Mouse (Mus musculus) liver, embryonic 12.5 days (tissue): ENCODE data around the gene Adcy5. TPM values are rescaled to one million over a fixed set of nuclear protein-coding genes. Genes with fewer than 3 reads are reported as not detected.

Experiments
- ATAC-seq: fragments of 200-750 bp; cut with Nextera tagmentation; 2 replicates; pipeline ENCODE4 v1.8.0; 2017; ENCODE audit warnings: moderate number of reproducible peaks, mild to moderate bottlenecking, moderate library complexity
- H3K27ac ChIP-seq: fragments of 300-500 bp; sonication (generic); 2 replicates; pipeline ENCODE4 v1.5.1; 2016; ENCODE audit warnings: mild to moderate bottlenecking
- H3K27me3 ChIP-seq: fragments of 300-500 bp; sonication (generic); replicated peaks from 2 replicates; pipeline ENCODE4 v1.6.1; 2016; ENCODE audit warnings: mild to moderate bottlenecking, moderate library complexity
- H3K36me3 ChIP-seq: fragments of 300-500 bp; sonication (generic); 2 replicates; pipeline ENCODE4 v1.6.1; 2016; ENCODE audit warnings: mild to moderate bottlenecking, moderate library complexity
- H3K4me1 ChIP-seq: fragments of 300-500 bp; sonication (generic); 2 replicates; pipeline ENCODE4 v1.6.1; 2016
- H3K4me2 ChIP-seq: fragments of 300-500 bp; sonication (generic); 2 replicates; pipeline ENCODE4 v1.6.1; 2016; ENCODE audit warnings: mild to moderate bottlenecking, moderate library complexity
- H3K4me3 ChIP-seq: fragments of 300-500 bp; sonication (generic); 2 replicates; pipeline ENCODE4 v1.5.1; 2016; ENCODE audit warnings: mild to moderate bottlenecking, moderate library complexity
- H3K9ac ChIP-seq: fragments of 300-500 bp; sonication (generic); 2 replicates; pipeline ENCODE4 v1.6.1; 2016; ENCODE audit warnings: mild to moderate bottlenecking, moderate library complexity
- H3K9me3 ChIP-seq: fragments of 300-500 bp; sonication (generic); replicated peaks from 2 replicates; pipeline ENCODE4 v1.6.1; 2016; ENCODE audit warnings: mild to moderate bottlenecking, moderate library complexity
- WGBS: fragments of 180-500 bp; shearing (Covaris S2); methylation state at CpG from one replicate; pipeline ENCODE4 v1.1.7; 2016; ENCODE audit not compliant: insufficient replicate concordance; 5-methylcytosine and 5-hydroxymethylcytosine counted together
- polyA plus RNA-seq: library from polyadenylated mRNA; unstranded; fragments of >200 nt; fragmentation: Nextera tagmentation; extraction: Ambion mirVana; gene quantifications from 2 replicates; pipeline ENCODE4 v1.2.1, GENCODE M21; 2016

Gene Adcy5
- polyA plus RNA-seq: 0.20 and 0.27 TPM in 2 replicates

DNA sequence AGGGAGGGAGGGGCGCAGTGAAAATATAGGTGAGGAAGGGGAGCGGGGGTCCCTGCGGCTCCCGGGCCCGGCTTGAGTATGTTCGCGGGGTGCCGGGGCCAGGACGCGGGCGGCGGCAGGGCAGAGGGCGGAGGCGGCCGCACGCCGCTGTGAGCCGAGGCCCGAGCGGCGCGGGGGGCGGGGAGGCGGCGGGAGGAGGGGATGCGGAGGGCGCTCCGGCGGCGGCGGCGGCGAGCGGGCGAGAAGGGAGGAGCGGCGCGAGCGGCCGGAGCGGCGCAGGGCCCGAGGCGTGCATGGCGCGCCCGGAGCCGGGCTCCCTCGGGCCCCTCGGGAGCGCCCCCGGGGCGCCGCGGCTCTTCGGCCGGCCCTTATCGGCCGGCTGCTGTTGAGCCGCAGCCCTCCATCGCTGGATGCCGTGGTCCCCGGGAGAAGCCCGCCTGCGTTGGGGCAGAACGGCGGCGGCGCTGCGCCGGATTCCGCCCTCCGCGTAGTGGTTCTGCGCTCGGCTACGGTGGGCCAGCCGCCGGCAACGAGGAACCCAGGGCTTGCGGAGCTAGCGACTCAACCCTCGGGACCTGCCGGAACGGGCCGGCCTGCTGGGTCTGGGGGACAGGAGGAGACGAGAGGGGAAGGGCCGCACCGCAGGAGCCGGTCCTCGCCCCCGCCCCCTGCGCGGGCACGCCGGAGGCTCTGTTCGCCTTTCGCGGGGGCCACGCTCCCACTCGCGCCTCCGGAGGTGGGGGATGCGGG, at the start of gene Adcy5:
TSS of gene Adcy5 (plus strand) at position 237 of the 750 bp plus-strand sequence.
- Histone ChIP-seq H3K27me3 (peaks cover 100% of the 10 kb centered on the region), H3K36me3 (no peaks in the 10 kb centered on the region), H3K4me1 (peaks cover 16% of the 10 kb centered on the region), H3K4me3 (peak within 1 kb of the TSS; percentile 55), H3K9me3 (no peaks in the 10 kb centered on the region), H3K4me2 (peak within 1 kb of the TSS; percentile 73), H3K9ac (no peak within 1 kb of the TSS; the same call in 1 of the 2 replicates), H3K27ac (no peak within 1 kb of the TSS)
- WGBS: 3% methylated on average over 74 of the region's 104 CpGs
- 0 out of 2 replicates have a peak, but pooled peaks have one; percentile 18 for ATAC-seq

DNA sequence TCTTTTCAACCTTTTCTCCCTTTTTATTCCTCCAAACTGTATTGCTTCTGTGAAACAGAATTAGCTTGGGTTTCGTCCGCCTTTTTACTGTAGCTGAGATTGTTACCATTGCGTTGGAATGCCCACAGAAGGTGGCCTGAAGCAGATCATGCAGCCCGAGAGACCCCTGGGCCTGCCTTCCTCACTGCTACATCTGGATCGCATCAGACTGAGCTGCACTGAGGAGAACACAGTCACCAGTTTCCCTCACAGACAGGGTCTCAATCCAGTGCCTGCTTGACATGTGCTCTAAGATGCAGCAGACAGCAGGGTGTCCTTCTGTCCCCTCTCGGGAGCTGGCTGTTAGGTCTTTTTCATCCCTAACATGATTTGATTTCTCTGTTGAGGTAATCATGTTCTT, 46.7 kb upstream of the Adcy5 start:
- Histone ChIP-seq H3K36me3 (peaks cover 23% of the 10 kb centered on the region), H3K27me3 (no peaks in the 10 kb centered on the region), H3K4me1 (0 out of 2 replicates have a peak, but pooled peaks cover 5% of the 10 kb centered on the region), H3K27ac (no peak overlapping the region), H3K9me3 (no peaks in the 10 kb centered on the region), H3K4me3 (no peak overlapping the region), H3K9ac (no peak overlapping the region), H3K4me2 (no peak overlapping the region)
- 75% methylated on average over 6 of the region's 6 CpGs for WGBS
- no peak for ATAC-seq

DNA sequence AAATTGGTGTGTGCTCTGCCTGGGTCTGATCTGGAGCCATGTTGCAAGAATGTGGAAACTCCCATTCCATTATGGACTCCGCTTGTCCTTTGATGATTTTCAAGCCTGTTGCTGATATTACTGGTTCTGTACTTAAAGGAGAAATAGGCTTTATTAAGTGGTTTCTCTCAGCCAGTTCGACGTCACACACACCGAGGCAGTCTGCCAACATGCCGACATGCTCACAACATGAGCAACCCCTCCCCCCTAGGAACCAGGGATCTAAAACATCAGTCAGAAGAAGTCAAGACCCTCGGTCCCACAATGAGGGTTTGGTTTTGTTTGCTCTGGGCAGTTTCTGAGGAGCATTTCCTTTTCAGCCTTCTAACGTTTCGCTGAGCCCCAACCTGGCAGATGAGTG, 45.5 kb upstream of the Adcy5 start:
- H3K4me2 ChIP-seq: no peak overlapping the region
- ATAC-seq: no peak
- H3K9me3 ChIP-seq: no peaks in the 10 kb centered on the region
- no peaks in the 10 kb centered on the region for H3K27me3 ChIP-seq
- H3K27ac ChIP-seq: no peak overlapping the region
- H3K4me1 ChIP-seq: 0 out of 2 replicates have a peak, but pooled peaks cover 5% of the 10 kb centered on the region
- H3K36me3 ChIP-seq: peaks cover 17% of the 10 kb centered on the region
- H3K4me3 ChIP-seq: no peak overlapping the region
- WGBS: 72% methylated on average over 8 of the region's 8 CpGs
- H3K9ac ChIP-seq: no peak overlapping the region

DNA sequence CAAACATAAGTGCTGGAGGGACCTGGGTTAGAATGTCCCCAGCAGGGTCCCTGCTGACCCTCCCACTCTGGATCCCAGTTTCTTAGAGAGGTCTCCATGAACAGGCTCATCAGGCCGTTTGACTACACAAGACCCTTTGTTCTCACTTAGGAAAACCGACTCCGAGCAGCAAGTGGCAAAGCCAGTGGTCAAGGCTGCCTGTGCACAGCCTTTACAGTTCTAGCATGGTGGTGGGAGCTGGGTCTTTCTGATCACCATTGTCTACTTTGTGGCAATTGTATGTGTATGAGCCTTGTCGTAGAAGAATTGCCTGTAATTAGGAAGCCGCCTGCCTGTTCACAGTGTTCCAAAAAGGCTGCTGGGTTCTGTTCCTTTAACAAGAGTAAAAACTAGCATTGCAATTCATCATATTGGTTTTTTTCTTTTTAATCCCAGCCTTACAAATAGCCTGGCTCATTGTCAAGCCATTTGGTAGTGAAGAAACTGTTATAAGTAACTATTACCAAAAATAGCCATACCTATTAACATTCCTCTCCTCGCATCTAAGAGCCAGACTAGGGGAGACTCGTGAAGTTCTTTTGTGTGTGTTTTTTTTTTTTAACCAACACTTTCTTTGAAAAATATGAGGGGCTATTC, 44.9 kb upstream of the Adcy5 start:
- H3K36me3 ChIP-seq: peaks cover 12% of the 10 kb centered on the region
- 75% methylated on average over 7 of the region's 7 CpGs for whole genome bisulfite sequencing
- no peak overlapping the region for H3K4me3 ChIP-seq
- 0 out of 2 replicates have a peak, but pooled peaks cover 5% of the 10 kb centered on the region for H3K4me1 ChIP-seq
- H3K9ac ChIP-seq: no peak overlapping the region
- H3K27me3 ChIP-seq: no peaks in the 10 kb centered on the region
- ATAC-seq: no peak
- H3K9me3 ChIP-seq: no peaks in the 10 kb centered on the region
- H3K27ac ChIP-seq: no peak overlapping the region
- H3K4me2 ChIP-seq: no peak overlapping the region

DNA sequence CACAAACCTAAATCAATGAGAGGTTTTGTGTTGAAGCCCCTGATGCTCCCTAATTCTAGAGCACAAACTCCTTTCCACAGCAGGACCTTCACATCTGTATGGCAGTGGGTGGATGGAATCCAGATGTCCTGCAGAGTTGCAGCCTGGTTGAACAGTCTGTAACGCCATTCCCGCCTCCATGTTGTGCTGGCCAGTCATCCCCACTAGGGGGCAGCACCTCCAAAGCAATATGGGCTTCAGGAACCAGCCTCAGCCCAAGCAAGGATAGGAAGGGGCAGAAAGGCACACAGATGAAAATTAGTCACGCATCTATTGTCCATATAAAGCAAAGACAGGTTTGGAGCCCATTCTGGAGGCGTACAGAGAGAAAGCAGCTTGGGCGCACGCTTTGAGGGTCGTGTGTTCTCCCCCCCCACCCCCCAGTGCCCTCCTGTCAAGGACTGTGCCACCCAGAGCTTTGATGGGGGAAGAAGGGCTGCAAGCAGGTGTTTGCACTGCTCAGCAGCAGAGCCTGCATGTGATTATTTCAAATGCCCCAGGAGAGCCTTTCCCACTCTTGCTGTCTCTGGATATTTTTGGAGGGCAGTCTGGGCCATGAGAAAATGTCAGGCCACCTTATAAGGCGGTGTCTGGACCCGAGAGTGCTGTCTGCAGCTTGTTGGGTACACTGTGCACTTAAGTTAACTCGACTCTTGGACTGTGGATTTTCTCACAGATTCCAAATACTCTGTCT, 44.1 kb upstream of the Adcy5 start:
- 36% methylated on average over 10 of the region's 10 CpGs for WGBS
- Histone ChIP-seq H3K9me3 (no peaks in the 10 kb centered on the region), H3K27ac (no peak overlapping the region), H3K4me1 (0 out of 2 replicates have a peak, but pooled peaks cover 5% of the 10 kb centered on the region), H3K27me3 (no peaks in the 10 kb centered on the region), H3K4me2 (no peak overlapping the region), H3K4me3 (no peak overlapping the region), H3K9ac (no peak overlapping the region), H3K36me3 (peaks cover 10% of the 10 kb centered on the region)
- ATAC-seq: no peak

DNA sequence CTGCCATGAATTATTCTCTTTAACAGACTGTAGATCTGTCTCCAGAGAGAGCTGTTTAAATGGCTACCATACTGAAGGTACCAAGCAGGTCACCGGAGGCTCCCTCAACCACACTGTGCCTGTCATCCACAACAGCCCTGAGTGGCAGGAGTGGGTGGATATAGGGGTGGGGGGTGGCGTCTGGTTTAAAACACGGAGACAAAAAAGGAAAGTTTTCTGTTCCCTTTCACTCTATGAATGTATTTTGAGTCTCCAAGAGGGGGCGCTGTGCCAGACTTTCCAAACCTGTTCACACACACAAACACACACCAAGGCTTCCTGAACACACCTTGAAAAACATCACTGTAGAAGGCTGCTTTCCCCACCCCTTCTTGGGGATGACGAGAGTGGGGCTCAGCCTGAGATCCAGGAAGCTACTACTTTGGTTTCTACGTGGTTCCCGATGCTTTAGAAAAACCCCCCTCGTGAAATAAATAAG, 43.5 kb upstream of the Adcy5 start:
- Histone ChIP-seq H3K36me3 (peaks cover 10% of the 10 kb centered on the region), H3K4me2 (no peak overlapping the region), H3K27me3 (no peaks in the 10 kb centered on the region), H3K4me3 (no peak overlapping the region), H3K4me1 (0 out of 2 replicates have a peak, but pooled peaks cover 5% of the 10 kb centered on the region), H3K9ac (no peak overlapping the region), H3K27ac (no peak overlapping the region), H3K9me3 (no peaks in the 10 kb centered on the region)
- ATAC-seq: no peak
- 72% methylated on average over 8 of the region's 8 CpGs for WGBS

DNA sequence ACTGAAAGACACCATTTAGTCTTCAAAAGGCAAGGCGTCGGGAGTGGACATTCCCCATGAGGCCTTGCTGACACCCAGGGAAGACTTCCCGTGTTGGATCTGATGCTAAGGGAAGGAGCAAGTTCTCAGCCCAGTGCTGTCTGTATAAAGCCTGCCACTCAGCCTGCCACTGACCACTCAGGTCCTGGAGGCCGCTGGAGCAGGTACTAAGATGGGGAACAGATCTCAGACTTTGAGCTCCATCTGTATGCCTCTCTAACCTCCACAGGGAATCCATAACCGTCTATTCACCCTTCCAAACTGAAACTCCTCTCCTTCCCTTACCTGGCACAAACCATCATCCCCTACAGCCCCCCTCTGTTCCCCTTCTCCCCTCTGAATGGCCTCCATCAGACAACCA, 41.2 kb upstream of the Adcy5 start:
- ATAC-seq: no peak
- no peaks in the 10 kb centered on the region for H3K36me3 ChIP-seq
- H3K27ac ChIP-seq: no peak overlapping the region
- WGBS: 72% methylated on average over 5 of the region's 5 CpGs
- H3K9me3 ChIP-seq: no peaks in the 10 kb centered on the region
- H3K9ac ChIP-seq: no peak overlapping the region
- no peaks in the 10 kb centered on the region for H3K27me3 ChIP-seq
- no peak overlapping the region for H3K4me3 ChIP-seq
- H3K4me2 ChIP-seq: no peak overlapping the region
- H3K4me1 ChIP-seq: 0 out of 2 replicates have a peak, but pooled peaks cover 5% of the 10 kb centered on the region

DNA sequence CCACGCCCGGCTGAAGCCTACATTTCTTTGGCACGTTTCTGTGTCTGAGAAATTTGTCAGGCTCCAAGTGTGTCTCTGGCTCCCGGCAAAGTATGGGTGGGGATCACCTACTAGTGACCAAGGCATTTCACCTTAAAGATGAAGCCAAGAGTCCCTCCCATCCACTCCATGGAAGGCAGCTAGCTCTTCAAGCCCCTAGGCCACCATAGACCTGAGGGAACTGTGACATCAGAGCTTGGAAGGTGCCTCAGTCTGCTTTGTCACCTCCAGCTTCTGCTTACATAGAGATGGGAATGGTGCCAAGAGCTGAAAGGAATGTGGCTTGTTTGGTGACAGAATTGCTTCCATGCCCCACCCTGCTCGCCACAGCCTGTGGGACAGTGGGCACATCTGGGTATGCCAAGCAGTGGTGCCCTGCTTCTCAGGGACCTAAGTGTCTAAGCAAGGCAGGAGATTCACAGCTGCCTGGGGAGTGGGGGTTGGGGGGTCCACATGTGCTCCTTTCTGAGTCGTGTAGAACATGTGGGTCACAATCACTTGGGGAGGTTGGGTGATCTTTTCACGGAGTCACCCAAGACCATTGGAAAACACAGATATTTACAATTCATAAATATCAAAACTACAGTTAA, 38.2 kb upstream of the Adcy5 start:
- no peak overlapping the region for H3K9ac ChIP-seq
- no peak overlapping the region for H3K4me2 ChIP-seq
- H3K4me1 ChIP-seq: no peaks in the 10 kb centered on the region
- H3K36me3 ChIP-seq: no peaks in the 10 kb centered on the region
- 74% methylated on average over 7 of the region's 7 CpGs for WGBS
- ATAC-seq: no peak
- no peaks in the 10 kb centered on the region for H3K9me3 ChIP-seq
- H3K4me3 ChIP-seq: no peak overlapping the region
- H3K27ac ChIP-seq: no peak overlapping the region
- no peaks in the 10 kb centered on the region for H3K27me3 ChIP-seq

DNA sequence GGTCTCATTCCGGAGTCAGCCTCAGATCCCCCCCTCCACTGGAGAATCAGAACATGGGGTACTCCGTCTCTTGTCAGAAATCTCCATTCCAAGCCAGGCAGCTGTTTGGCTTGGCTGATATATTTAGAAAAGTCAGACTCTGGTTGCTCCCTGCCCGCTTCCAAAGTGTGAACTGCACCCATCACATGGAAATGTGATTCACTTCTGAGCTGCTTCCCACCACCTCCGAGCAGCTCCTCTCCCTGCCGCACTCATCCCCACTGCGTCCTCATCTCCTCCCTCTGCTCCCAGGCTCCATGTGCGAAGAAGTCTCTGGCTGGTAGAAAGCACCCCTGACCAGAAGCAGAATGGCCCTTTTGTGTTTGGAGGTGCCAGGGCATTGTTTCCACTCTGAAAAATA, 37.2 kb upstream of the Adcy5 start:
- Histone ChIP-seq H3K27ac (no peak overlapping the region), H3K4me3 (no peak overlapping the region), H3K4me1 (no peaks in the 10 kb centered on the region), H3K9ac (no peak overlapping the region), H3K4me2 (no peak overlapping the region), H3K27me3 (no peaks in the 10 kb centered on the region), H3K9me3 (no peaks in the 10 kb centered on the region), H3K36me3 (no peaks in the 10 kb centered on the region)
- WGBS: 66% methylated on average over 7 of the region's 7 CpGs
- no peak for ATAC-seq

DNA sequence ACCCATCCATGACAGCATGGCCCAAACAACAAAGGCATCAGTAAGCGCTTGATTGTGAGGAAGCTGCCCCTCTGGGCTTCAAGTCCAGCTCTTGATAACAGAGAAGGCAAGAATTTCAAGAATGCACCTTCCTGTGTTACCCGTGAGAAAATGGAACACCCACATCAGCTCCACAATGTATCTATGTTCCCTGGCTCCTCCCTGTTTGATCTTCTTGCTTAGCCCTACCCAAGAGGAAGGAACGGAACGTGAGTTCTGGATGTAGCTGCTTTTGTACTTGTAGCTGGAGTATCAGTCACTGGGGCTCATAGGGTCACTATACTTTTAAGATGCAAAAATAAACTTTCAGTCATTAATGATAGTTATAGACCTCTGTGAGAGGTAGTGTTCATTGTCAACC, 34.1 kb upstream of the Adcy5 start:
- no peak overlapping the region for H3K9ac ChIP-seq
- H3K27ac ChIP-seq: no peak overlapping the region
- 58% methylated on average over 4 of the region's 4 CpGs for WGBS
- no peaks in the 10 kb centered on the region for H3K9me3 ChIP-seq
- H3K27me3 ChIP-seq: no peaks in the 10 kb centered on the region
- H3K4me1 ChIP-seq: no peaks in the 10 kb centered on the region
- H3K36me3 ChIP-seq: no peaks in the 10 kb centered on the region
- no peak for ATAC-seq
- no peak overlapping the region for H3K4me3 ChIP-seq
- H3K4me2 ChIP-seq: no peak overlapping the region

DNA sequence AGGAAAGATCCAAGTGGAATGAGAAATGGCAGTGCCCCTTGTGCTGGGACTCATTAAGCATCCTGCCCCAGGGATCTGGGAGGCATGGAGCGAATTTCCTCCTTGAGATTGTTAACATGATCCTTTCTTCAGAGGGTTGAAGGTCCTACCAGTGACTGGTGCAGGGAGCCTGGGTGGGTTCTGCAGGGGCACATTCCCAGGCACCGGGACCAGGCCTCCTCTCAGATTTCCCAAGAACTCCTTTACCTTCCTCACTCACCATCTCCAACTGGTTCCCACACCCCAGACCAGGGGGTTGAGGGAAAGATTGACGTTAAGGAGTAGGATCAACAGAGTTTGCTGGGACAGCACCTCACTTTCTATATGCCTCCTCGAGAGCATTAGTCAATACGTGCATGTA, 27.4 kb upstream of the Adcy5 start:
- H3K9ac ChIP-seq: no peak overlapping the region
- H3K4me1 ChIP-seq: no peaks in the 10 kb centered on the region
- WGBS: 71% methylated on average over 5 of the region's 5 CpGs
- H3K4me3 ChIP-seq: no peak overlapping the region
- H3K27ac ChIP-seq: no peak overlapping the region
- no peaks in the 10 kb centered on the region for H3K9me3 ChIP-seq
- ATAC-seq: no peak
- H3K36me3 ChIP-seq: no peaks in the 10 kb centered on the region
- no peaks in the 10 kb centered on the region for H3K27me3 ChIP-seq
- H3K4me2 ChIP-seq: no peak overlapping the region
